Mouse (Mus musculus): ENCODE data around the gene Lamb3.

DNA sequence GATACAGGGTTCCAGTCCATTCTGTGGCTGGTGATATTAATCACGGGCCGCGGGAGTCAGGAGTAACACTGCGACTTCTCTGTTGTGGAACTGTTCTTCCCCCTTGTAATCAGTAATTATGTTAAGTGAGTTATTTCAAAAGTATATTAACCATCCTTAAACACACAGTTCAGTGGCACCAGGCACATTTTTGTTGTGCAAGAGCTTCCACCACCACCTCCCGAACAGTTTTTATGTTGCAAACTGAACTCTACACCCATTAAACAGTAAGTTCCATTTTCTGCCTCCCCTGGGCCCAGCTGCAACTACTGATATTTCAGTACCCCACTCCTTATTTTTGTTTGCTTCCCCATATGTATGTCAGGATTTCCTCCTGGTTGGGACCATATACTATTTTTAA is 22.1 kb downstream of the Lamb3 start:
- no peak for TF ChIP-seq CTCF (IDR thresholded peaks at IDR 0.05; ENCODE audit: extremely low read depth, insufficient read depth, insufficient read length, insufficient replicate concordance)
- TF ChIP-seq POLR2A (IDR thresholded peaks at IDR 0.05; ENCODE audit: low read depth, low read length) = no peak

All from spleen, adult 2 months (tissue).